Mouse (Mus musculus): ENCODE measurements around the gene Olfr624.

GRCm38 (mm10) chr7:103682420-103682819 is 11.4 kb upstream of the Olfr624 start, which contains the start of gene Olfr625-ps1:
- TF ChIP-seq CTCF (IDR thresholded peaks at IDR 0.05; ENCODE audit: borderline replicate concordance, control insufficient read depth, extremely low read depth, insufficient read depth, low read length, poor library complexity): no peak
- TF ChIP-seq POLR2A (IDR thresholded peaks at IDR 0.05; ENCODE audit: control insufficient read depth, extremely low read depth, insufficient read depth, low read length, poor library complexity): no peak

All from thymus, adult 2 months (tissue).